Mouse (Mus musculus) brown adipose tissue, adult 24 weeks (tissue): Measurements from ENCODE around the gene Ccl4. TPM values are rescaled to one million over a fixed set of nuclear protein-coding genes. Genes with fewer than 3 reads are reported as not detected.

Experiments
- H3K27ac ChIP-seq: fragments of 200-500 bp; replicated peaks from 2 replicates; pipeline ENCODE4 v1.5.1; 2012; ENCODE audit warnings: low read depth, mild to moderate bottlenecking, low read length
- H3K4me1 ChIP-seq: fragments of 200-500 bp; 2 replicates; pipeline ENCODE4 v1.6.1; 2012; ENCODE audit warnings: low read length, mixed read lengths; ENCODE audit not compliant: control insufficient read depth, insufficient read depth, insufficient read length
- H3K4me3 ChIP-seq: fragments of 200-500 bp; 2 replicates; pipeline ENCODE4 v1.5.1; 2012; ENCODE audit warnings: low read depth, mild to moderate bottlenecking, low read length, moderate library complexity; ENCODE audit not compliant: insufficient read depth
- polyA plus RNA-seq: library from polyadenylated mRNA; stranded (reverse); fragments of >200 nt; gene quantifications from 2 replicates; pipeline ENCODE4 v1.2.4, GENCODE M21; 2012; ENCODE audit not compliant: missing spikeins, insufficient read depth, insufficient read length

Ccl4 gene
- polyA plus RNA-seq, 1 experiment = 3.8 TPM

- H3K27ac ChIP-seq = no peak within 1 kb of the TSS
- no peak within 1 kb of the TSS for H3K4me3 ChIP-seq
- no peaks in the 10 kb centered on the region for H3K4me1 ChIP-seq
Measured at GRCm38 (mm10) chr11:83645521-83645920, 16.9 kb upstream of the Ccl4 start, which contains the start of gene Rpl9-ps1. Gene Rpl9-ps1 (minus strand): TSS chr11:83645621.

- Histone ChIP-seq H3K4me1 (no peaks in the 10 kb centered on the region), H3K4me3 (no peak overlapping the region), H3K27ac (no peak overlapping the region)
Measured at GRCm38 (mm10) chr11:83646356-83647149, 15.8 kb upstream of the Ccl4 start.

DNA sequence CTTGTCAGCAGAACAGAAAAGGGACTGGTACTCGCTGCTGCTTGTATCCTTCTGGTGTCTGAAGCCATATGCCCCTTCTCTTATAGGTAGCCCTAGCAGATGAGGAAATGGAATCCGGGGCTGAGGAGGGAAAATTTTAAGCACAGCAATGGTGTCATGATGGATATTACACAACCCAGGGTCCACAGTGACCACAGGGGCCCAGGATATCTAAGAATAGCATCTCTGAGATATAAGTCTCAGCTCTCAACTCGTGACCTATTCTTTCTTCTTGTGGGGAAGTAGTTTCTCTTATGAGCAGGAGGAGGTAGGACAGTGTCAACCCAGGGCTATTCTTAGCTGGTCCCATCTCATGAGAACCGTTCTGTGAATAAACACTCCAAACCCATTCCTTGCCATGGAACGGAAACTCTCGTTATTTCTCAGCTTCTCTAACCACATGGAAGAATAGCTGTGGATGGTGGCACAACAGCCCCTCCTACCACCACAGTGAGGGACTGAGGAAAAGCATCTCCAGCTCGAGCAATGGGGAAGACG, 13.0 kb upstream of the Ccl4 start, which contains the start of gene Ccl3:
Gene Ccl3 (minus strand): TSS at position 51 of the 537 bp plus-strand sequence.
- Histone ChIP-seq H3K4me1 (no peaks in the 10 kb centered on the region), H3K4me3 (peak within 1 kb of the TSS; percentile 18; the same call in 1 of the 2 replicates), H3K27ac (no peak within 1 kb of the TSS)

- Histone ChIP-seq H3K4me1 (no peaks in the 10 kb centered on the region), H3K27ac (no peak overlapping the region), H3K4me3 (no peak overlapping the region)
Measured at GRCm38 (mm10) chr11:83654606-83655005, 7.8 kb upstream of the Ccl4 start.

DNA sequence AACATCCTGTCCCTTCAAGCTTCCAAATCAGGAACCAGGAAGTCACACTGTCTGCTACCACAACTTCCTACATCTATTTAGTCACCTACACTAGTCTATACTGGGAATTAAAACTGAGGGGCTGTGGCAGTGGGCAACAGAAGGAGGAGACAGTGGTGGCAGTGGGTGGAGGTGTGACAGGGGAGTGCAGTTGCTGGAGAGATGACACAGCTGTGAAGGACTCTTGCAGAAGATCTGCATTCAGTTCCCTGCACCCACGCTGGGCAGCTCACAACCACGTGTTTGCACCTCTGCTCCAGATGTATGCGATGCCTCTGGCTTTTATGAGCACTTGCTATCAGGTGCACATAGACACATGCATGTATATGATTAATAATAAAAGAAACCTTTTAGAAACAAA, 4.9 kb upstream of the Ccl4 start:
- no peak overlapping the region for H3K27ac ChIP-seq
- no peak overlapping the region for H3K4me3 ChIP-seq
- H3K4me1 ChIP-seq = no peaks in the 10 kb centered on the region

DNA sequence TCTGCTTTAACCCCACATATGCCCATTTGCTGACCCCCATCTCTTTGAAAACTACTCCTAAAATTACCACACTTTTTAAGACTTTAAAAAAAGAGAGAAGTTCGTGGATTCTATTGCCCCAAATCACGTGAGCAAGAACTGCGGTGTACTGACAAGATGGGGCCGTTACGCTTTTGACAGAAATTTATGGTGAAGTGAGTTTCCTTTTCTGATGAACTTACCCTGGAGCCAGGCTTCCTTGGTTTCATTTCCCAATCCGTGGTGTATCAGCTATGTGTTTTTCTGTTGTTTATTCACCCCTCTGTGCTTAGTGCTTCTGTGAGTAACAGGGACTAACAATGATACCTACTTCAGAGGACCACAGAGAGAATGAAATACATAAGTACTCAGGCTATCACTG, 3.6 kb upstream of the Ccl4 start:
- Histone ChIP-seq H3K27ac (no peak overlapping the region), H3K4me1 (no peaks in the 10 kb centered on the region), H3K4me3 (no peak overlapping the region)

DNA sequence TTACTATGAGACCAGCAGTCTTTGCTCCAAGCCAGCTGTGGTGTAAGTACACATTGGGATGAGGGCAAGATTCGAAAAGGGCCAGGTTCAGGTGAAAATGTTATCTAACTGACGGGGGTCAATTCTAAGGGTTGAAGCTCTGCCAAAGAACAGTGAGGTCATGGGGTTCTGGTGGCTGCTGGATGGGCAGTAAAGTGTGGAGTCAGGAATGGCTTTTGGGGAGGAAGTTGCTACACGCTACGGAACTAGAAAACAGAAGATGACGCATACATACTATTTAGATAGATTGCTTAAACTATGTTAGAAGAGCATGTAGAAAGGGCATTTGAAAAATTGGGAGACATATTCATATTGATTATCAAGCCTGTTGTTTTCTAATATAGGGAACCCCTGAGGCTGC, 1.1 kb downstream of the Ccl4 start:
- Histone ChIP-seq H3K4me3 (no peak overlapping the region), H3K27ac (0 out of 2 replicates have a peak overlapping the region, but pooled peaks have one; percentile 40), H3K4me1 (no peaks in the 10 kb centered on the region)

DNA sequence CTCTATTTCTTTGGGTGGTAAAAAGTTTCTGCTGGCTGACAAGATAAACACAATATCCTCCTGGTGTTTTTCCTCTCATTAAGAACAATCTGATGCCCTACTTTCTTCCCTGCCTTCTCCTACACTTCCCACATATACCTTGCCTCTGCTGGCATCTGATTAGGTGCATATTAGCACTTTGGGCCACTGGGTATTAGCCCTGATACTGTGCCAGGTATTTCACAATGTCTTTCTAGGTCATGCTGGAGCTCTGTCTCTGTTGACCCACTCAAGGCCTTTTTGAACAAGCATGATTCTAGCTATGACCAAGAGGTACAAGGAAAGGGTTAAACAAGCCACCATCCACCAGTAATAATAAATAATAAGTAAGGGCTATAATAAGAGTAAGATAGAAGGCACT, 9.4 kb downstream of the Ccl4 start:
- Histone ChIP-seq H3K4me3 (no peak overlapping the region), H3K27ac (no peak overlapping the region), H3K4me1 (no peaks in the 10 kb centered on the region)

- H3K27ac ChIP-seq = no peak overlapping the region
- no peaks in the 10 kb centered on the region for H3K4me1 ChIP-seq
- H3K4me3 ChIP-seq = no peak overlapping the region
Measured at GRCm38 (mm10) chr11:83675665-83676064, 13.3 kb downstream of the Ccl4 start.

- H3K4me1 ChIP-seq = no peaks in the 10 kb centered on the region
- no peak overlapping the region for H3K4me3 ChIP-seq
- no peak overlapping the region for H3K27ac ChIP-seq
Measured at GRCm38 (mm10) chr11:83689918-83690317, 27.5 kb downstream of the Ccl4 start.

DNA sequence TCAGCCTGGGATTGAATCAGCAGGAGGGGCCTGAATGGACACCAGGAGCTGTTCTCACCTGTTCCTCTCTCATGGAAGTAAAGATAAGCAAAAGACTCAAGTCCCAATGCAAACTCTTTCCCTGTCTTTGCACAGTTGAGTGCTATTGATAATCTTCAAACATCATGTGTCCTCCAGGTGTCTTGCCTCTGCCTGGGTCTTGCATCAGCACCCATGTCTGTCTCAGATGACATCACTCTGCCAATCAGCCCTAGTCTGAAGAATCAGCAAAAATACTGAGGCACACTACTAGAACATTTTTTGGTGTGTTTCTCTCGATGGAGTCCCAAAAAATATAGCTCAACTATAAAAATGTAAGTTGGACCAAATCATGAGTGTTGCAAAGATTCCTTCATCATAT, 29.6 kb downstream of the Ccl4 start:
- Histone ChIP-seq H3K27ac (no peak overlapping the region), H3K4me3 (no peak overlapping the region), H3K4me1 (no peaks in the 10 kb centered on the region)

- no peak within 1 kb of the TSS for H3K4me3 ChIP-seq
- H3K27ac ChIP-seq = peak within 1 kb of the TSS; percentile 59
- no peaks in the 10 kb centered on the region for H3K4me1 ChIP-seq
Measured at GRCm38 (mm10) chr11:83703705-83704104, 41.3 kb downstream of the Ccl4 start, which contains the start of gene Wfdc17. Gene Wfdc17 (plus strand): TSS chr11:83703991.

DNA sequence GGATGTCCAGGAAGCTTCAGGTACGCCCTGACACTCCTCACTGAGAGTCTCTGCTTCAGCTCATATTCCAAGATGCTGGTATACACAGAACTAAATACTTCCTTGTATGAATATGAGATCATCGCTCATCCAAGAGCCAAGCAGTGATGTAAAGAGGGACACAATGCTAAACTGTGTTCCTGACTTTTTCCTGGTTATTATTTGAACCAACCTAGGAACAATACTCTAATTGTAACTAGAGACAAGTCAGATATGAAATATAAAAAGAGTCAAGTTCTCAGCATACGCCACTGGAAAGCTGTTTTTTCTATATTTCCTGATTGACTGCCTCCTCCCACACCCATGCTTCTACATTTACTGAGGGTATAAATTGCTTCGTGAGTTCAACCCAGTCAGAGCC, 46.3 kb downstream of the Ccl4 start, which contains the start of gene Wfdc18:
Gene Wfdc18 (plus strand): TSS at position 301 of the 400 bp plus-strand sequence.
- H3K4me1 ChIP-seq = no peaks in the 10 kb centered on the region
- H3K4me3 ChIP-seq = no peak within 1 kb of the TSS
- no peak within 1 kb of the TSS for H3K27ac ChIP-seq

- no peak overlapping the region for H3K4me3 ChIP-seq
- no peaks in the 10 kb centered on the region for H3K4me1 ChIP-seq
- H3K27ac ChIP-seq = no peak overlapping the region
Measured at GRCm38 (mm10) chr11:83709683-83710082, 47.3 kb downstream of the Ccl4 start.

- no peak overlapping the region for H3K27ac ChIP-seq
- H3K4me1 ChIP-seq = no peaks in the 10 kb centered on the region
- H3K4me3 ChIP-seq = no peak overlapping the region
Measured at GRCm38 (mm10) chr11:83712671-83713070, 50.3 kb downstream of the Ccl4 start.

- no peak overlapping the region for H3K27ac ChIP-seq
- H3K4me3 ChIP-seq = no peak overlapping the region
- no peaks in the 10 kb centered on the region for H3K4me1 ChIP-seq
Measured at GRCm38 (mm10) chr11:83713925-83714324, 51.5 kb downstream of the Ccl4 start.
